Mouse (Mus musculus) ES-E14 (cell line): Measurements from ENCODE around the gene Spaca3. TPM values are rescaled to one million over a fixed set of nuclear protein-coding genes. Genes with fewer than 3 reads are reported as not detected.

Experiments
- DNase-seq: peaks from one replicate; pipeline ENCODE4 v3.0.0-alpha.2; 2013; ENCODE audit warnings: low read depth, low spot score
- H3K27ac ChIP-seq: 2 replicates; pipeline ENCODE4 v1.5.1; 2012; ENCODE audit warnings: low read depth, mild to moderate bottlenecking, low read length, moderate library complexity, mixed read lengths; ENCODE audit not compliant: poor library complexity, insufficient read depth, severe bottlenecking
- H3K36me3 ChIP-seq: 2 replicates; pipeline ENCODE4 v1.6.1; 2012; ENCODE audit warnings: mild to moderate bottlenecking, low read length, moderate library complexity, mixed read lengths; ENCODE audit not compliant: control insufficient read depth, poor library complexity, insufficient read depth, severe bottlenecking
- H3K4me1 ChIP-seq, 2 experiments: fragments of 150-350 bp in 1 of 2; sonication (generic) in 1 of 2; 2 replicates each; pipeline ENCODE4 v1.6.1; 2012; ENCODE audit warnings: low read length in 2 of 2, mild to moderate bottlenecking in 1 of 2, mixed read lengths in 1 of 2; ENCODE audit not compliant: control insufficient read depth in 2 of 2, insufficient read depth in 2 of 2, poor library complexity in 1 of 2
- H3K4me3 ChIP-seq, 2 experiments: fragments of 150-350 bp in 1 of 2; sonication (generic) in 1 of 2; 2 replicates each; pipeline ENCODE4 v1.5.1; 2012; ENCODE audit warnings: low read length in 2 of 2, low read depth in 1 of 2, mild to moderate bottlenecking in 1 of 2, mixed read lengths in 1 of 2; ENCODE audit not compliant: insufficient read depth in 1 of 2, poor library complexity in 1 of 2, severe bottlenecking in 1 of 2
- H3K9ac ChIP-seq: 2 replicates; pipeline ENCODE4 v1.6.1; 2012; ENCODE audit warnings: low read depth, mild to moderate bottlenecking, low read length, mixed read lengths; ENCODE audit not compliant: poor library complexity, insufficient read depth, severe bottlenecking
- H3K9me3 ChIP-seq: fragments of 150-350 bp; sonication (generic); 2 replicates; pipeline ENCODE4 v1.6.1; 2012; ENCODE audit warnings: low read depth, mild to moderate bottlenecking, low read length; ENCODE audit not compliant: control insufficient read depth, insufficient read depth
- CHD2 ChIP-seq: IDR thresholded peaks from 2 replicates; pipeline ENCODE4 v1.6.1; 2014; ENCODE audit warnings: mild to moderate bottlenecking, low read depth, low read length, inconsistent platforms
- HCFC1 ChIP-seq: IDR thresholded peaks from 2 replicates; pipeline ENCODE4 v1.6.1; 2012; ENCODE audit warnings: low read length, inconsistent platforms, borderline replicate concordance; ENCODE audit not compliant: insufficient read depth
- MAFK ChIP-seq: IDR thresholded peaks from 2 replicates; pipeline ENCODE4 v1.6.1; 2014; ENCODE audit warnings: mild to moderate bottlenecking, low read depth, low read length, inconsistent platforms; ENCODE audit not compliant: insufficient read depth
- ZC3H11A ChIP-seq: IDR thresholded peaks from 2 replicates; pipeline ENCODE4 v1.6.1; 2012; ENCODE audit warnings: low read depth, mild to moderate bottlenecking, inconsistent platforms, low read length, borderline replicate concordance
- ZNF384 ChIP-seq: IDR thresholded peaks from 2 replicates; pipeline ENCODE4 v1.6.1; 2012; ENCODE audit warnings: low read depth, low read length, inconsistent platforms
- in situ Hi-C, 2 experiments: fragments of 600-800 bp; cut with MboI; formaldehyde crosslinking; loops; one replicate each; pipeline ENCODE4 v1.15.1; 2025; ENCODE audit warnings: low sequenced_read_pairs in 2 of 2, inconsistent platforms in 1 of 2; ENCODE audit not compliant: unreplicated experiment in 2 of 2
- total RNA-seq: library from RNA; depleted of rRNA; stranded (reverse); fragments of 300-350 nt; gene quantifications from 2 replicates; pipeline ENCODE4 v1.2.3, GENCODE M21; 2012

The Spaca3 gene
- total RNA-seq, 1 experiment: not detected

- Histone ChIP-seq H3K27ac (no peak overlapping the region), H3K4me3 (no peak overlapping the region), H3K9me3 (no peaks in the 10 kb centered on the region), H3K9ac (no peak overlapping the region), H3K36me3 (no peaks in the 10 kb centered on the region), H3K4me1 (peaks cover 0 to 3% of the 10 kb centered on the region in 2 experiments; a peak in 1 of 4 replicates)
- in situ Hi-C loops: no loop called here
- DNase-seq: no peak
- TF ChIP-seq ZC3H11A (no peak), MAFK (no peak), CHD2 (no peak), HCFC1 (no peak), ZNF384 (no peak)
Measured at GRCm38 (mm10) chr11:80884521-80885231, 26.5 kb downstream of the Spaca3 start.

- no peak for DNase-seq
- no peak for TF ChIP-seq ZNF384
- no peak for TF ChIP-seq MAFK
- TF ChIP-seq ZC3H11A: no peak
- no peak for TF ChIP-seq CHD2
- no peak for TF ChIP-seq HCFC1
- in situ Hi-C loops: no loop called here
- H3K27ac ChIP-seq: no peak overlapping the region
- H3K9ac ChIP-seq: no peak overlapping the region
- H3K4me3 ChIP-seq: no peak overlapping the region
- no peaks in the 10 kb centered on the region for H3K9me3 ChIP-seq
- no peaks in the 10 kb centered on the region for H3K36me3 ChIP-seq
- peaks cover 0 to 10% of the 10 kb centered on the region in 2 experiments; a peak in 1 of 4 replicates for H3K4me1 ChIP-seq
Measured at GRCm38 (mm10) chr11:80886365-80886764, 28.2 kb downstream of the Spaca3 start.

- Histone ChIP-seq H3K4me1 (peaks cover 0 to 10% of the 10 kb centered on the region in 2 experiments; a peak in 1 of 4 replicates), H3K9me3 (no peaks in the 10 kb centered on the region), H3K27ac (no peak overlapping the region), H3K9ac (no peak overlapping the region), H3K4me3 (no peak overlapping the region), H3K36me3 (no peaks in the 10 kb centered on the region)
- in situ Hi-C loops: no loop called here
- DNase-seq: no peak
- TF ChIP-seq ZNF384 (no peak), CHD2 (no peak), ZC3H11A (no peak), MAFK (no peak), HCFC1 (no peak)
Measured at GRCm38 (mm10) chr11:80887021-80887420, 28.9 kb downstream of the Spaca3 start.

GRCm38 (mm10) chr11:80889336-80890063 is 31.3 kb downstream of the Spaca3 start:
- TF ChIP-seq MAFK (no peak), ZNF384 (peak; percentile 90)
- no peaks in the 10 kb centered on the region for H3K36me3 ChIP-seq
- H3K27ac ChIP-seq: no peak overlapping the region
- in situ Hi-C loops: no loop called here
- H3K9ac ChIP-seq: no peak overlapping the region
- DNase-seq: peak; percentile 59
- H3K4me3 ChIP-seq: no peak overlapping the region
- no peaks in the 10 kb centered on the region for H3K9me3 ChIP-seq
- peaks cover 0 to 18% of the 10 kb centered on the region in 2 experiments; a peak in 1 of 4 replicates for H3K4me1 ChIP-seq
